Mouse (Mus musculus): ENCODE measurements around the gene Ankle1. TPM values are rescaled to one million over a fixed set of nuclear protein-coding genes. Genes with fewer than 3 reads are reported as not detected.

The Ankle1 gene
- polyA plus RNA-seq, 1 experiment: 3.3 TPM

GRCm38 (mm10) chr8:71372427-71372826 is 33.4 kb upstream of the Ankle1 start:
- peaks cover 79% of the 10 kb centered on the region for H3K4me1 ChIP-seq
- peaks cover 17% of the 10 kb centered on the region for H3K27me3 ChIP-seq (replicated peaks)
- no peak overlapping the region for H3K4me3 ChIP-seq (replicated peaks)
- H3K9me3 ChIP-seq: no peaks in the 10 kb centered on the region
- TF ChIP-seq GATA1 (IDR thresholded peaks at IDR 0.05; ENCODE audit: borderline replicate concordance, low read length) (no peak), FLI1 (IDR thresholded peaks at IDR 0.05; ENCODE audit: low read length) (no peak)
- peaks cover 66% of the 10 kb centered on the region for H3K36me3 ChIP-seq (replicated peaks; ENCODE audit: low read length)

GRCm38 (mm10) chr8:71373000-71373399 is 32.8 kb upstream of the Ankle1 start:
- Histone ChIP-seq H3K4me3 (replicated peaks) (no peak overlapping the region), H3K9me3 (no peaks in the 10 kb centered on the region), H3K27me3 (replicated peaks) (peaks cover 21% of the 10 kb centered on the region), H3K4me1 (peaks cover 74% of the 10 kb centered on the region), H3K36me3 (replicated peaks; ENCODE audit: low read length) (peaks cover 71% of the 10 kb centered on the region)
- TF ChIP-seq GATA1 (IDR thresholded peaks at IDR 0.05; ENCODE audit: borderline replicate concordance, low read length): no peak

GRCm38 (mm10) chr8:71374616-71375206 is 31.1 kb upstream of the Ankle1 start:
- Histone ChIP-seq H3K27me3 (replicated peaks) (peaks cover 29% of the 10 kb centered on the region), H3K4me3 (replicated peaks) (no peak overlapping the region), H3K4me1 (peaks cover 62% of the 10 kb centered on the region), H3K9me3 (no peaks in the 10 kb centered on the region), H3K36me3 (replicated peaks; ENCODE audit: low read length) (peaks cover 60% of the 10 kb centered on the region)
- no peak for TF ChIP-seq GATA1 (IDR thresholded peaks at IDR 0.05; ENCODE audit: borderline replicate concordance, low read length)
- no peak for TF ChIP-seq FLI1 (IDR thresholded peaks at IDR 0.05; ENCODE audit: low read length)

- H3K4me3 ChIP-seq (replicated peaks): peak overlapping the region; percentile 85
- H3K36me3 ChIP-seq (replicated peaks; ENCODE audit: low read length): peaks cover 57% of the 10 kb centered on the region
- TF ChIP-seq GATA1 (IDR thresholded peaks at IDR 0.05; ENCODE audit: borderline replicate concordance, low read length) (no peak), FLI1 (IDR thresholded peaks at IDR 0.05; ENCODE audit: low read length) (no peak)
- H3K4me1 ChIP-seq: peaks cover 67% of the 10 kb centered on the region
- peaks cover 40% of the 10 kb centered on the region for H3K27me3 ChIP-seq (replicated peaks)
- H3K9me3 ChIP-seq: no peaks in the 10 kb centered on the region
Measured at GRCm38 (mm10) chr8:71375581-71376422, 30.0 kb upstream of the Ankle1 start.

GRCm38 (mm10) chr8:71376423-71377030 is 29.3 kb upstream of the Ankle1 start:
- H3K4me3 ChIP-seq (replicated peaks): peak overlapping the region; percentile 85
- peaks cover 71% of the 10 kb centered on the region for H3K4me1 ChIP-seq
- peaks cover 47% of the 10 kb centered on the region for H3K27me3 ChIP-seq (replicated peaks)
- H3K9me3 ChIP-seq: no peaks in the 10 kb centered on the region
- TF ChIP-seq FLI1 (IDR thresholded peaks at IDR 0.05; ENCODE audit: low read length): no peak
- TF ChIP-seq GATA1 (IDR thresholded peaks at IDR 0.05; ENCODE audit: borderline replicate concordance, low read length): no peak
- peaks cover 57% of the 10 kb centered on the region for H3K36me3 ChIP-seq (replicated peaks; ENCODE audit: low read length)

GRCm38 (mm10) chr8:71379008-71379407 is 26.8 kb upstream of the Ankle1 start:
- H3K4me1 ChIP-seq: peaks cover 61% of the 10 kb centered on the region

GRCm38 (mm10) chr8:71379512-71380075 is 26.2 kb upstream of the Ankle1 start:
- peaks cover 58% of the 10 kb centered on the region for H3K4me1 ChIP-seq
- H3K4me3 ChIP-seq (replicated peaks): peak overlapping the region; percentile 94
- peaks cover 60% of the 10 kb centered on the region for H3K27me3 ChIP-seq (replicated peaks)

More at GRCm38 (mm10) chr8:71379008-71379407, 26.8 kb upstream of the Ankle1 start:
- Histone ChIP-seq H3K9me3 (no peaks in the 10 kb centered on the region), H3K4me3 (replicated peaks) (no peak overlapping the region), H3K36me3 (replicated peaks; ENCODE audit: low read length) (peaks cover 39% of the 10 kb centered on the region), H3K27me3 (replicated peaks) (peaks cover 60% of the 10 kb centered on the region)
- TF ChIP-seq FLI1 (IDR thresholded peaks at IDR 0.05; ENCODE audit: low read length) (no peak), GATA1 (IDR thresholded peaks at IDR 0.05; ENCODE audit: borderline replicate concordance, low read length) (no peak)

GRCm38 (mm10) chr8:71380178-71381171 is 25.3 kb upstream of the Ankle1 start:
- no peak for TF ChIP-seq GATA1 (IDR thresholded peaks at IDR 0.05; ENCODE audit: borderline replicate concordance, low read length)
- TF ChIP-seq FLI1 (IDR thresholded peaks at IDR 0.05; ENCODE audit: low read length): no peak
- H3K9me3 ChIP-seq: no peaks in the 10 kb centered on the region
- peaks cover 49% of the 10 kb centered on the region for H3K4me1 ChIP-seq
- peaks cover 60% of the 10 kb centered on the region for H3K27me3 ChIP-seq (replicated peaks)
- H3K4me3 ChIP-seq (replicated peaks): peak overlapping the region; percentile 94
- H3K36me3 ChIP-seq (replicated peaks; ENCODE audit: low read length): peaks cover 25% of the 10 kb centered on the region

More at GRCm38 (mm10) chr8:71379512-71380075, 26.2 kb upstream of the Ankle1 start:
- TF ChIP-seq FLI1 (IDR thresholded peaks at IDR 0.05; ENCODE audit: low read length): no peak
- TF ChIP-seq GATA1 (IDR thresholded peaks at IDR 0.05; ENCODE audit: borderline replicate concordance, low read length): no peak
- peaks cover 33% of the 10 kb centered on the region for H3K36me3 ChIP-seq (replicated peaks; ENCODE audit: low read length)
- no peaks in the 10 kb centered on the region for H3K9me3 ChIP-seq

Measured in megakaryocyte, embryonic 14.5 days (primary cell).